Mouse (Mus musculus): ENCODE measurements at regions not wholly inside any gene's neighbourhood (a gene's known extent, or its start where the extent isn't known, plus 50 kb on each side); places are given as distances from the start of the nearest gene placed in this dataset.

DNA sequence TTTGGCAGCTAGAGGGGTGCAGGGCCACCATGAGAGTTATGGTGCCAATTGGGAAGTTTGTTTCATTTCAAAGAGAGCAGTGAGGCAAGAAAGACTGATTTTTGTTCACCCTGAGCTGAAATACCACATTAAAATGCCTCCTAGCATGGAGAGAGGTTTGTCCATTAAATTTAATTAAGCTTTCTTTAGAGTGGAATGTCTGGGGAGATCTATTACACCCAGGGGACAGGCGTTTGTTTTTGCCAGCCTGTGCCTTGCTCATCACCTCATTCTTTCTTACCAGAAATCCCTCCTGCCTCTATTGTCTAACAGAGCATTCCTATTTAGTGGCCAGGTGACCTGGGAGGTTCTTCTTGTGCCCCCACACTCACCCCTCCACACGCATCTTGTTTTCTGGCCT, 55.2 kb upstream of the Rcn1 start:
- Histone ChIP-seq H3K27ac (no peak overlapping the region), H3K4me3 (no peak overlapping the region)
- TF ChIP-seq CTCF (conservative IDR thresholded peaks at IDR 0.05), result no peak
- DNase-seq (ENCODE audit: low spot score in 2 of 2), result no peak

DNA sequence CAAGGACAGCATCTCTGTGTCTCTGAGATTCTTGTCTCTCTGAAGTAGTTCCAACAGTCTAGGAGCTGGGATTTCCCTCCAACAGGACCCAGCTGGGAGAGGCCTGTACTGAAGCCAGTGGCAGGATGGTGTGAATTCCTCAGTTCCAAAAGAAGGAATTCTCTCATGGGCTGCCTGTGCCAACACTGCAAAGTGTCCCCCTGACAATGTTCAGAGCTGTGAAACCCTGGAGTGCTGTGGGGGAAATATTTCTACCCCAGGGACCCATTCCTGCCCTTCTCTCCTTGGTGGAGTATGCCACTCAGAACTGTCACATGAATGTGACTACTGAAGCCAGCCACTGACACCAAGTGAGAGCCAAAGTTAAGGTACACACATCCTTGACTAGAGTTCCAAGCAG, 55.7 kb upstream of the Rcn1 start:
- no peak overlapping the region for H3K4me3 ChIP-seq
- H3K27ac ChIP-seq, result no peak overlapping the region
- DNase-seq (ENCODE audit: low spot score in 2 of 2), result no peak
- TF ChIP-seq CTCF (conservative IDR thresholded peaks at IDR 0.05), result no peak

GRCm38 (mm10) chr2:105458643-105459042, 59.5 kb upstream of the Rcn1 start:
- H3K27ac ChIP-seq, result no peak overlapping the region
- H3K4me3 ChIP-seq, result no peak overlapping the region

DNA sequence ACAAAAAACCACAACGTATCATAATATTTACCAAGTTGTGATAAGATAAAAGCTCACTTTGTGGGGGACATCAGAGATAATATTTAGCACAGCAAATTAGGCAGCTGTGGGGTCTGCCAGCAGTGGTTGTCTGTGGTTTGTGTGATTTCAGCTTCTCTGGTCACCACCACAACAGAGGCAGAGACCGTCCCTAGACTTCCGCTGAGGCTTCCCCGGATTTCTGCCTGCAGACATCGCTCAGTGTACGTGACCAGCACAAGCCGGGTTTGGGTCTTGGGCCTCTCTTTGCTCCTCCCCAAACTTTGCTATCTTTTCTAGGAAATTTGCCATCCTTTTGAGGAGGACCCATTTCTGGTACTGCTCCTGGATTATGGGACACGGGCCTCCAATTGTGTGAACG, 60.4 kb upstream of the Rcn1 start:
- no peak for DNase-seq (ENCODE audit: low spot score in 2 of 2)
- Histone ChIP-seq H3K4me3 (no peak overlapping the region), H3K27ac (no peak overlapping the region)
- no peak for TF ChIP-seq CTCF (conservative IDR thresholded peaks at IDR 0.05)

More at GRCm38 (mm10) chr2:105458643-105459042, 59.5 kb upstream of the Rcn1 start:
- no peak for TF ChIP-seq CTCF (conservative IDR thresholded peaks at IDR 0.05)
- no peak for DNase-seq (ENCODE audit: low spot score in 2 of 2)

DNA sequence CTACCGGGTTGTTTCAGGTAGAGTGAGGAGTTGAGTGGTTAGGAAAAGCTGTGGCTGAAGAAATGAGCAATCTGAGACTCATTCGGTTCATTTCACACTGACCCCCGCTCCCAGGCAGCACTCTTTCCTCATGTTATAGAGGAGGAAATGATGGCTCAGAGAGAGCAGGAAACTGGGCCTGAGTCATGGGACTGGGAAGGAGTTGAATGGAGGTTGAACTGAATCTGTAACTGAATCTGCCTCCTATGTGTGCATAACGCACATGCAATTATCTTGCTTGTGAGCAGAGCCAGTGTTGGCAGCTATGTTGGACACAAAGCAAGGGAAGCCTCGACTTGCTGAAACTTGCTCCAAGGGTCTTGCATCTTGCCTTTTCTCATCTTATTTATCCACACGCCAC, 66.5 kb upstream of the Rcn1 start:
- DNase-seq (ENCODE audit: low spot score in 2 of 2), result no peak
- no peak for TF ChIP-seq CTCF (conservative IDR thresholded peaks at IDR 0.05)
- Histone ChIP-seq H3K4me3 (no peak overlapping the region), H3K27ac (no peak overlapping the region)

DNA sequence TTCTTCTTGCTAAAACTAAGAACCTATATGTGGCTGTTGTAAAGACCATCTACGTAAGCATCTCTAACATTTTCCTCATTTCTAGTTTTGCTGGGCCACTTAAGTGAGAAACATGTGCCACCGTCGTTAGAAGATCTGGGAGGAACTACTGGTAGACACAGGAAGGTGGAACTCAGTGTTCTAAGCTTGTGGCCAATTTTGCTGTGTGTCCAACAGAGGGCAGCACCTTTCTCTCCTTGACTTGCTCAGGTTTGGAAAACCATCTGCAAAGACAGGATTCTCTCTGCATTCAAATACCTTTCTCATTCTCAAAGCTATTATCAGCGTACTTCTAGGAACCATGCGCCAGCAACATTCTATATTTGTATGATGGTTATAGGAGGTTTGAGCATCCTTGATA, 69.8 kb upstream of the Rcn1 start:
- no peak overlapping the region for H3K4me3 ChIP-seq
- DNase-seq (ENCODE audit: low spot score in 2 of 2), result peak; percentile 29 to 65
- H3K27ac ChIP-seq, result no peak overlapping the region
- TF ChIP-seq CTCF (conservative IDR thresholded peaks at IDR 0.05), result peak; percentile 87

- no peak overlapping the region for H3K4me3 ChIP-seq
- no peak overlapping the region for H3K27ac ChIP-seq
- no peak for DNase-seq (ENCODE audit: low spot score in 2 of 2)
- no peak for TF ChIP-seq CTCF (conservative IDR thresholded peaks at IDR 0.05)
Measured at GRCm38 (mm10) chr2:105476028-105476677, 77.0 kb upstream of the Rcn1 start.

- TF ChIP-seq CTCF (conservative IDR thresholded peaks at IDR 0.05), result no peak
- no peak overlapping the region for H3K4me3 ChIP-seq
- DNase-seq (ENCODE audit: low spot score in 2 of 2), result no peak
- H3K27ac ChIP-seq, result no peak overlapping the region
Measured at GRCm38 (mm10) chr2:105481990-105482592, 83.0 kb upstream of the Rcn1 start.

DNA sequence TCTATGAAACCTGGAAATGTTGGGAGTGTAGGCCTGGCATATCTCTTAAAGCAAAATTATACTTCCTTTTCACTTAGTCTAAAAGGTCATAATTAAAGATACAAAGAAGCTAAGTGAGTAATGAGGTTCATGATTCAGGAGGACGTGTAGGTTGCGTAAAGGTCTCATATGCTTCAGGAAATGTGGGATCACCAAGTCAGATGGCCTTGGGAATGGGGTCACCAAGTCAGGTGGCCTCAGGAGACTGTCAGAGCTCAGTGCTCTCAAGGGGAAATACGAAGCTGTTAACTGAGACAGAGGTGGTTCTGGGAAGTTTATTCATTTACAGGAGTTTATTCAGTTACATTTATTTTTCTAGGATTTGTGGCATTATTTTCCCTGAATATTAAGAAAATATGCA, 85.4 kb upstream of the Rcn1 start:
- no peak overlapping the region for H3K4me3 ChIP-seq
- no peak overlapping the region for H3K27ac ChIP-seq
- TF ChIP-seq CTCF (conservative IDR thresholded peaks at IDR 0.05), result no peak
- DNase-seq (ENCODE audit: low spot score in 2 of 2), result no peak

DNA sequence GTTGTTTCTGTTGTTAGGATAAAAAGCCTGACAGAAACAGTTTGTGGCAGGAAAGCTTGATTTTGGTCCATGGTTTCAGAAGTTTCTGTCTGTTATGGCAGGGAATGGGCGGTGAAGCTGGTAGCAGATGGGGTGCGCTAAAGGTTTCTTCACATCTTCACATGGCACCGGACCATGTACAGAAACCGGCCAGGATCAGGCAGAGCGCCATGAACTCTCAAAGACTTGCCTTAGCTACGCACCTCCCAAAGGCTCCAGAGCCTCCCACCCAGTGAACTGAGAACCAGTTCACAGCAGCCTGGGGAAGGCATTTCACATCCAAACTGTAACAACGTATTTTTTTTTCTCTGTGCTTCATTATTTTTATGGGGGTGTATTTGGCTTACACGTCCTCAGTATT, 86.2 kb upstream of the Rcn1 start:
- no peak for TF ChIP-seq CTCF (conservative IDR thresholded peaks at IDR 0.05)
- Histone ChIP-seq H3K27ac (no peak overlapping the region), H3K4me3 (no peak overlapping the region)
- no peak for DNase-seq (ENCODE audit: low spot score in 2 of 2)

- TF ChIP-seq CTCF (conservative IDR thresholded peaks at IDR 0.05), result no peak
- DNase-seq (ENCODE audit: low spot score in 2 of 2), result no peak
- Histone ChIP-seq H3K4me3 (no peak overlapping the region), H3K27ac (no peak overlapping the region)
Measured at GRCm38 (mm10) chr2:105495796-105496195, 96.7 kb upstream of the Rcn1 start.

GRCm38 (mm10) chr2:105504197-105504596, 105.1 kb upstream of the Rcn1 start:
- DNase-seq (ENCODE audit: low spot score in 2 of 2), result no peak
- Histone ChIP-seq H3K27ac (no peak overlapping the region), H3K4me3 (no peak overlapping the region)
- no peak for TF ChIP-seq CTCF (conservative IDR thresholded peaks at IDR 0.05)

GRCm38 (mm10) chr2:105505554-105505953, 106.4 kb upstream of the Rcn1 start:
- H3K4me3 ChIP-seq, result no peak overlapping the region
- H3K27ac ChIP-seq, result no peak overlapping the region
- no peak for DNase-seq (ENCODE audit: low spot score in 2 of 2)
- no peak for TF ChIP-seq CTCF (conservative IDR thresholded peaks at IDR 0.05)

GRCm38 (mm10) chr2:105507160-105507559, 108.0 kb upstream of the Rcn1 start:
- no peak for DNase-seq (ENCODE audit: low spot score in 2 of 2)
- Histone ChIP-seq H3K27ac (no peak overlapping the region), H3K4me3 (no peak overlapping the region)
- no peak for TF ChIP-seq CTCF (conservative IDR thresholded peaks at IDR 0.05)

Data from layer of hippocampus, adult 2 months (tissue).